Mouse (Mus musculus): ENCODE measurements around the gene Sh3gl3.

DNA sequence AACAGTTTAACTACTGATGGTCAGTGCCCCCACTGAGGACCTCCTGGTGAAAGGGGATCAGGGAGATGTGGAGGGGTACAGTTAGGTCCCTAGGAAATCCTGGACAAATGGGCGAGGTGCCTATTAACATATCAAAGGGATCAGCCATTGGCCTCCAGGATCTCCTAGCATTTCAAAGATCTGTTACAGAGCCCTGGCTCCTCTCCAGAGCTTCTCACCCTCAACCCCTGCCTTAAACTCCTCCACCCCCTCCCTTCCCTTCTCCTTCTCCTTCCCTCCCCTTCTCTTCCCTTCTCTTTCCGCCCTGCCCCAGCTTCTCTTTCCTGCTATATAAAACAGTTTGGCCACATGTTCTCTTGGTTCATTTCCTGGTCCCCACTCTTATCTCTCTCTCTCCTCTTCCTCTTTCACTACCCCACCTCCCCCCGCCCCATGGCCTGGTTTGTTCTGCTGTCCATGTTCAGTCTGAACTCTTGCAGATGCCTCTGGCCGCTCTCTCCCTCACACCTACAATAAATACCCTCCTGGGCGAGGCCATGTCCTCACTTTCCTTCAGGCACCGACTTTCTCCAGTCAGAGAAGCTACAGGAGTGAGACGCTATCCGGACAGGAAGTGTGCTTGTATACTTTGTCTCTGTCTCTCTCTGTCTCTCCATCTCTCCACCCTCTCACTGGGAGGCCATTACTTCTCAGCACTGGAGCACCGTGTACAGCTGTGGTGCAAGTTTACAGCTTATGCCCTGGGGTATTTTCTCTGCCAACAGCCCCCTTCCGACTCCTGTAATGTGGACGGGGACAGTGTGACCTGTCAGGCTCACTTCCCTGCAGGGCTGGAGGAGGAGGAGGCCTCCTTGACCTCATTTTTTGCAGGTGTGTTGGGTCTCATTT, 60.6 kb downstream of the Sh3gl3 start:
- no peak for TF ChIP-seq POLR2A (IDR thresholded peaks at IDR 0.05; ENCODE audit: control insufficient read depth, extremely low read depth, insufficient read depth, low read length, poor library complexity)
- no peak for TF ChIP-seq CTCF (IDR thresholded peaks at IDR 0.05; ENCODE audit: borderline replicate concordance, control insufficient read depth, extremely low read depth, insufficient read depth, low read length, poor library complexity)

Data from thymus, adult 2 months (tissue).